Mouse (Mus musculus): ENCODE measurements around the gene Mtg1. TPM values are rescaled to one million over a fixed set of nuclear protein-coding genes. Genes with fewer than 3 reads are reported as not detected.
A peak's percentile ranks its signal among the peaks of the same experiment; 100 is the strongest.

Gene Mtg1
- total and polyA plus RNA-seq, 3 experiments, result 10.8 to 38.1 TPM; not detected in 1

GRCm38 (mm10) chr7:140115583-140116328 lies 21.6 kb upstream of the Mtg1 start, which contains the start of gene Paox:
Gene Paox, plus strand, starts transcription at chr7:140115799.
- peak; percentile 81 for DNase-seq (ENCODE audit: low read depth, low spot score)
- no peaks in the 10 kb centered on the region for H3K27me3 ChIP-seq (ENCODE audit: control insufficient read depth in 1 of 2, insufficient read depth in 2 of 2, low read length in 2 of 2)
- peak within 1 kb of the TSS; percentile 73 to 79 for H3K4me3 ChIP-seq (ENCODE audit: control insufficient read depth in 1 of 2, insufficient read depth in 1 of 2, low read depth in 2 of 2, low read length in 2 of 2)
- H3K9ac ChIP-seq (ENCODE audit: control insufficient read depth, low read depth, low read length, poor library complexity, severe bottlenecking), result peak within 1 kb of the TSS; percentile 81
- TF ChIP-seq SIN3A (IDR thresholded peaks at IDR 0.05; ENCODE audit: low read length) (peak; percentile 55), ETS1 (IDR thresholded peaks at IDR 0.05; ENCODE audit: low read depth, low read length) (peak; percentile 20; the same call in 1 of the 2 replicates), MYC (IDR thresholded peaks at IDR 0.05; ENCODE audit: low read depth, low read length) (no peak)
- peaks cover 5% of the 10 kb centered on the region in 2 experiments; a peak in 3 of 4 replicates for H3K4me1 ChIP-seq (ENCODE audit: control insufficient read depth in 1 of 2, insufficient read depth in 2 of 2, low read length in 2 of 2)
- peaks cover 3% of the 10 kb centered on the region for H3K79me2 ChIP-seq (ENCODE audit: control insufficient read depth, insufficient read depth, low read length, poor library complexity)
- peaks cover 0 to 2% of the 10 kb centered on the region in 2 experiments; a peak in 2 of 4 replicates for H3K36me3 ChIP-seq (ENCODE audit: control insufficient read depth in 1 of 2, insufficient read depth in 2 of 2, low read length in 2 of 2)
- no peaks in the 10 kb centered on the region for H3K9me3 ChIP-seq (replicated peaks; ENCODE audit: insufficient read depth, low read length)
- peak within 1 kb of the TSS; percentile 65 for H3K27ac ChIP-seq (ENCODE audit: control insufficient read depth, low read depth, low read length)

GRCm38 (mm10) chr7:140116329-140117054 lies 20.9 kb upstream of the Mtg1 start, which contains the start of gene Echs1:
Gene Echs1, minus strand, starts transcription at chr7:140116476.
- H3K79me2 ChIP-seq (ENCODE audit: control insufficient read depth, insufficient read depth, low read length, poor library complexity), result peaks cover 3% of the 10 kb centered on the region
- H3K4me3 ChIP-seq (ENCODE audit: control insufficient read depth in 1 of 2, insufficient read depth in 1 of 2, low read depth in 2 of 2, low read length in 2 of 2), result peak within 1 kb of the TSS; percentile 73 to 79
- H3K9me3 ChIP-seq (replicated peaks; ENCODE audit: insufficient read depth, low read length), result no peaks in the 10 kb centered on the region
- H3K36me3 ChIP-seq (ENCODE audit: control insufficient read depth in 1 of 2, insufficient read depth in 2 of 2, low read length in 2 of 2), result peaks cover 0 to 2% of the 10 kb centered on the region in 2 experiments; a peak in 2 of 4 replicates
- DNase-seq (ENCODE audit: low read depth, low spot score), result peak; percentile 93
- peak within 1 kb of the TSS; percentile 65 for H3K27ac ChIP-seq (ENCODE audit: control insufficient read depth, low read depth, low read length)
- no peaks in the 10 kb centered on the region for H3K27me3 ChIP-seq (ENCODE audit: control insufficient read depth in 1 of 2, insufficient read depth in 2 of 2, low read length in 2 of 2)
- peaks cover 5% of the 10 kb centered on the region in 2 experiments; a peak in 3 of 4 replicates for H3K4me1 ChIP-seq (ENCODE audit: control insufficient read depth in 1 of 2, insufficient read depth in 2 of 2, low read length in 2 of 2)
- H3K9ac ChIP-seq (ENCODE audit: control insufficient read depth, low read depth, low read length, poor library complexity, severe bottlenecking), result peak within 1 kb of the TSS; percentile 81
- TF ChIP-seq GATA1 (IDR thresholded peaks at IDR 0.05; ENCODE audit: low read depth, low read length), result no peak
- peak; percentile 61; the same call in 1 of the 2 replicates for TF ChIP-seq HCFC1 (IDR thresholded peaks at IDR 0.05; ENCODE audit: low read depth, low read length)
- TF ChIP-seq CHD1 (IDR thresholded peaks at IDR 0.05; ENCODE audit: low read depth, low read length), result no peak
- no peak for TF ChIP-seq JUND (IDR thresholded peaks at IDR 0.05; ENCODE audit: low read depth, low read length)
- TF ChIP-seq BHLHE40 (IDR thresholded peaks at IDR 0.05; ENCODE audit: borderline replicate concordance, low read depth, low read length), result no peak; the same call in 1 of the 2 replicates
- TF ChIP-seq GABPA (IDR thresholded peaks at IDR 0.05; ENCODE audit: low read depth, low read length), result no peak
- TF ChIP-seq TBP (IDR thresholded peaks at IDR 0.05; ENCODE audit: low read depth, low read length), result no peak
- TF ChIP-seq POLR2A (IDR thresholded peaks at IDR 0.05; ENCODE audit: control insufficient read depth in 1 of 2, insufficient read depth in 1 of 2, low read depth in 1 of 2, low read length in 2 of 2, poor library complexity in 1 of 2), result peak; percentile 52 to 84; a peak in 3 of 4 replicates
- TF ChIP-seq POLR2AphosphoS2 (IDR thresholded peaks at IDR 0.05; ENCODE audit: low read length), result peak; percentile 37; the same call in 1 of the 2 replicates
- no peak for TF ChIP-seq ZC3H11A (IDR thresholded peaks at IDR 0.05; ENCODE audit: low read depth, low read length)
- TF ChIP-seq USF1 (IDR thresholded peaks at IDR 0.05; ENCODE audit: low read depth, low read length), result peak; percentile 81
- peak; percentile 73 for TF ChIP-seq MXI1 (IDR thresholded peaks at IDR 0.05; ENCODE audit: low read depth, low read length)
- TF ChIP-seq ELF1 (IDR thresholded peaks at IDR 0.05; ENCODE audit: low read depth, low read length), result peak; percentile 42; the same call in 1 of the 2 replicates
- no peak for TF ChIP-seq CTCF (IDR thresholded peaks at IDR 0.05 in 2 of 3, conservative IDR thresholded peaks at IDR 0.05 in 1 of 3; ENCODE audit: control insufficient read depth in 1 of 3, insufficient read depth in 1 of 3, low read depth in 2 of 3, low read length in 3 of 3, poor library complexity in 1 of 3, severe bottlenecking in 1 of 3)
- TF ChIP-seq CHD2 (IDR thresholded peaks at IDR 0.05; ENCODE audit: low read length), result no peak
- TF ChIP-seq NRF1 (IDR thresholded peaks at IDR 0.05; ENCODE audit: insufficient read depth, low read depth, low read length, poor library complexity, severe bottlenecking), result no peak
- peak; percentile 79 for TF ChIP-seq NELFE (IDR thresholded peaks at IDR 0.05; ENCODE audit: low read depth, low read length)
- 0 out of 2 replicates have a peak, but pooled peaks have one; percentile 66 for TF ChIP-seq SIN3A (IDR thresholded peaks at IDR 0.05; ENCODE audit: low read length)
- no peak for TF ChIP-seq E2F4 (IDR thresholded peaks at IDR 0.05; ENCODE audit: borderline replicate concordance, low read depth, low read length)
- TF ChIP-seq TAL1 (IDR thresholded peaks at IDR 0.05; ENCODE audit: low read length), result no peak
- TF ChIP-seq MAZ (IDR thresholded peaks at IDR 0.05; ENCODE audit: low read depth, low read length), result no peak
- TF ChIP-seq ZMIZ1 (IDR thresholded peaks at IDR 0.05; ENCODE audit: low read depth, low read length), result 0 out of 2 replicates have a peak, but pooled peaks have one; percentile 6
- TF ChIP-seq SMC3 (IDR thresholded peaks at IDR 0.05; ENCODE audit: low read depth, low read length), result no peak
- 0 out of 2 replicates have a peak, but pooled peaks have one; percentile 41 for TF ChIP-seq ETS1 (IDR thresholded peaks at IDR 0.05; ENCODE audit: low read depth, low read length)
- no peak; the same call in 1 of the 2 replicates for TF ChIP-seq MYC (IDR thresholded peaks at IDR 0.05; ENCODE audit: low read depth, low read length)
- TF ChIP-seq RAD21 (IDR thresholded peaks at IDR 0.05; ENCODE audit: low read depth, low read length), result no peak
- no peak for TF ChIP-seq MYB (IDR thresholded peaks at IDR 0.05; ENCODE audit: low read depth, low read length)
- no peak for TF ChIP-seq USF2 (IDR thresholded peaks at IDR 0.05; ENCODE audit: borderline replicate concordance in 1 of 2, insufficient read depth in 1 of 2, low read depth in 1 of 2, low read length in 2 of 2)

Data from MEL (cell line).